Mouse (Mus musculus): ENCODE results near the gene Peg3. TPM values are rescaled to one million over a fixed set of nuclear protein-coding genes. Genes with fewer than 3 reads are reported as not detected.

The Peg3 gene
- polyA plus RNA-seq, 2 experiments from 2014 or later: not detected

DNA sequence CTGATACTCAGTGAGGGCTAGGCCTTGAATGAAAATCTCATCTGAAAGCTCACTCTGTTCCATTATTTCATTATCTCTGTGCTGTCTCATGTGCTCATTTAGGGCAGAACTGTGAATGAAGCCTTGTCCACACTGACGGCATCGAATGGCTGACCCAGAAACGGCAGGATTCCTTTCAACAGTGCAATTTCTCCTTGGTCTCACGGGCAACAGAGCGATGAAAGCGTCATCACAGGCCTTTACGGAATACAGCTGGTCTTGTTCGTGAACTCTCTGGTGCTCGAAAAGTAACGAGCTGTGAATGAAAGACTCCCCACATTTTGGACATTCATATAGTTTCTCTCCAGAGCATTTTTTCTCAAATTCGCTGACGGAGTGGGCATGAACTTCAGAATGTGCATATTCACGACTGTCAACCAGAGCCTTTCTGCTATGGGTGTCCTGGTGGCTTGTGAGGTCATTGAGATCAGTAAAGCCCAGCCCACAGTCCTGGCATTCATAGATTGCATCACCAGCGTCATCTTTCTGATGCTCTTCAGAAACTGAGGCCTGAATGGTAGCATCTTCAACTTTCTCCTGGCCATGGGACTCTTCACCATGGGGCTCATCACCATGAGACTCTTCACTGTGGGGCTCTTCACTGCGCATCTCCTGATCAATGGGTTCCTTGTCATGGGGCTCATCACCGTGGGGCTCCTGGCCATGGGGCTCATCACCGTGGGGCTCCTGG lies 21.6 kb downstream of the Peg3 start:
- ATAC-seq: no peak

DNA sequence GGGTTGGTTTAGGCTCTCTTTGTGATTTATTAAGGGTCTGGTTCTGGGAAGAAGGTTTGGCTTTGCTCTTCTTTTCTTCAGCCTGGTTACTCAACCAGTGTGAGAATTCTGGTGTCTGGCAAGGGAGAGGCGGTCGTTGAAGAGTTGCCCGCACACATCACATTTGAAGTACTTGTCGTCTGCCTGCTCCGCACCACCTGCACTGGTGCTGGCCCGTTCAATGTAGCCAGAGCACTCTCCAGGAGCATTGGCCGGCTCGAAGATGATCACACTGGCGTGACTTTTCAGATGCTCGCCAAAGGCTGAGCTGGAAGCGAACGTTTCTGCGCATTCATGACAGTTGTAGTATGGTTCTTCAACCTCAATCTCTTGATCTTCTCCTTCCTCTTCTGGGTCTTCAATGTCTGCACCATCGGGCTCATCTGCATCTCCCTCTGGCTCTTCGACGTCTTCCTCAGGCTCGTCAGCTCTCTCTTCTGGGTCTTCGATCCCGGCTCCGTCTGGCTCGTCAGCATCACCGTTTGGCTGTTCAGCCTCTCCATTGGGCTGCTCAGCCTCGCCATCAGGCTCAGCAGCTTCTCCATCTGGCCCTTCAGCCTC lies 22.7 kb downstream of the Peg3 start:
- no peak for ATAC-seq

DNA sequence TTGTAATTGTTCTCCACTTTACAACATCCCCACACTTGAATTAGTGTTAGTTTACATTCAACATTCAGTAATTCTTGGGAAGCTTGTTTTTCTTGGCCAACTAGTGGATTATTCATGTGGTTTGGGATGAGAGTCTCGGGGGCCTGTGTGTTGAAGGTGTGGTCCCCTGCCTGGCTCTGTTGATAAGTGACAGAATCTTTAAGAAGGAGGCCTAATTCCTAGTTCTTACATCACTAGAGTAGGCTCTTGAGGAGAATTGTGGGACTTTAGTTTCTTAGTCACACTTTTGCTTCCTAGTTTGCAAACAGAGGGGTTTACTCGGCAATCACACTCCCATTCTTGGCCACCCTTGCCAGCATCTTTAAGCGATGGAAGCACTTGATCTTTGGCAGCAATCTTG lies 31.0 kb downstream of the Peg3 start:
- no peak for ATAC-seq

DNA sequence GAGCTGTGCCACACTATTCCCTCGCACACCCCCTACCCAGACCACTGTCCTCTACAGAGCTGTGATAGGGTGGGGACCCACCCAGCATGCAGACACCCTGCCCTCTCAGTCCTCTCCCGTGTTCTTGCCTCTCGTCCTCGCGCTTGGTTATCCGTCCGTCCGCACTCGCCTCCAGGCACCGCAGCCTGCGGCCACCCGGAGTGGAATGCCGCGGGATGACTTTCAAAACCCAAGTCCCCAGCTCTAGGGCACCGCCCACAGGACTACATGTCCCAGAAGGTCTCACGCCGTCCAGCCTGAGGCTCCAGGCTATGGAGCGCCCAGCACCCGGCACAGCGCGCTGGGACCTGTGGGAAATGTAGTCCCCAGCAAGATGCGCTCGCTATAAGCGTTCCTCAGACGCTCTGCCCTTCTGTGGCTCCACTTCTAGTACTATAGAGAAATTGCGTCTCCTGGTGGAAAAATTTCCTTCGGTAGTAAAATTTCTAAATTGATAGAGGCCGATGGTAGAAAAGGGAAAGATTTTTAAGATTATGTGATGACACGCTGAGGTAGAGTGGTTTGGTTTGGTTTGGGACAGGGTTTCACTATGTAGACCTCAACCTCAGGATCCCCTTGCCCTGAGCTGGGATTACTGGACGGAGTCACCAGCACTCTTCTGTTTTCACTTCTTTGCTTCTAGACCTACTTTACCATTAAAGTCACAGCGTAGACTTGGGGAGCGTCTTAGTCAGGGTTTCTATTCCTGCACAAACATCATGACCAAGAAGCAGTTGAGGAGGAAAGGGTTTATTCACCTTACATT lies 33.8 kb downstream of the Peg3 start, which contains the start of gene Zim1:
TSS of gene Zim1 (minus strand) at position 210 of the 805 bp plus-strand sequence.
- no peak for ATAC-seq

DNA sequence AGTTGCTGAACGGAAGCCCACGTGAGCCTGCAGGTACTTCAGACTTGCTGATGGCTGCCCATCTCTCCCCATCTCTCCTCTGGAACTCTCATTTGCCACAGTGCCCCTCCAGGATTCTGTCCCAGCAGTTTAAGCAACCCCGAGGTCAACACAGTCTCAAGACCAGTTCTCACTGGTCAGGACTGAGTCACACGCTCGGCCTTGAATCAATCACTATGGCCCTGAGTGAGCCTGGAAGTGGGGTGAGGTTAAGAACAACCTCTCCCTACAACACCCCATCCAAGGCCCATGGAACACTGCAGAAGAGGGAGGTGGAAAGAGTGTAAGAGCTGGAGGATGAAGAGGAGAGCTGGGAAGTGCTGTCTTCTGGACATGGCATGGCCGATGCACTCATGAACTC lies 44.7 kb downstream of the Peg3 start:
- no peak for ATAC-seq

DNA sequence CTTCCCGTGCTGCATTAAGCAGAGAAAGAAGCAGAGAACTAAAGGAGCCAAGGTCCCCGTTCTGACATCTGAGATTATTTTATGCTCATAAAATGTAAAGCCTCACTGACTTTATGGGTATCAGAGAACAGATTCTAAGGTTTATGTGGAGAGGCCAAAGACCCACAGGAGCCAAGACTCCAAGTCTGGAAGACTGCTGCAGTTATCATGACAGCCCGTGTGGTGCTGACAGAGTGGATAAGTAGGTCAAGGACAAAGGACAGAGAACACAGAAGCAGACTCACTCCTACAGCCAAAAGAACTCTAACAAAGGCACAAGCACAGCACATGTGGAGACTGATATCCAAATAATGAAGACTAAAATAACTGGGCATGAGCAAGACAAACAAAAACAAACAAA lies 63.5 kb downstream of the Peg3 start:
- no peak for ATAC-seq

DNA sequence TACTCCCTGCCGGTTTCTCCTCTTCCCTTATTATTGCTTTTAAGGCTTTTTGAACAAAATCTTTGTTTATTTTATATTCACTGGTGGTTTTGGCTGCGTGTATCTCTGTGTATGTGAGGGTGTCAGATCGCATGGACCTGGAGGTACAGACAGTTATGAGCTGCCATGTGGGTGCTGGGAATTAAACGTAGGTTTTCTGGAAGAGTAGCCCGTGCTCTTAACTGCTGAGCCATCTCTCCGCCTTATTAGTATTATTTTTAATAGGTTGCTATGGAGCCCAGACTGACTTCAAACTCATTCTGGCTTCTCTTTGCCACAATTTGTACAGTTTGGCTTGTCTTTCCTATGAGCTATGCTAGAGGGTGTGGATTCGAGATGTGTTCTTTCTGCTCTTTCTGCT lies 66.8 kb downstream of the Peg3 start:
- no peak for ATAC-seq

DNA sequence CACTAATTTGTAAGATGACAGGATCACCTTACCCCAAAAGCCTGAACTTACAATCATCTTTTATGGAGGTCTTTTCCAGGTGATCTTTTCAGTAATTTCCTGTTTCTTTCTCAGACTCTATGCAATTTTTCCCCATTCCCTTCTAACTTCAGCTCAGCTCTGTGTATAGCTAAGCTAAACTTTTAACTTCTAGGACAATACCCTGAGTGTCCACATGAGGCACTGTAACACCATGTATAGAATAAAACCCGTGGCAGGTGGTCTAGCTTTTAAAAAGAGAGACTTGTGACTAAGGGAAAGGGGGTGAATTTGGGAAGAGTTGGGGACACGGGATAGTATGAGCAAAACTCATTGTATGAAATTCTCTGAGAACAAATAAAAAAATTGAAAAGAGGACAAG lies 70.6 kb downstream of the Peg3 start:
- no peak for ATAC-seq

DNA sequence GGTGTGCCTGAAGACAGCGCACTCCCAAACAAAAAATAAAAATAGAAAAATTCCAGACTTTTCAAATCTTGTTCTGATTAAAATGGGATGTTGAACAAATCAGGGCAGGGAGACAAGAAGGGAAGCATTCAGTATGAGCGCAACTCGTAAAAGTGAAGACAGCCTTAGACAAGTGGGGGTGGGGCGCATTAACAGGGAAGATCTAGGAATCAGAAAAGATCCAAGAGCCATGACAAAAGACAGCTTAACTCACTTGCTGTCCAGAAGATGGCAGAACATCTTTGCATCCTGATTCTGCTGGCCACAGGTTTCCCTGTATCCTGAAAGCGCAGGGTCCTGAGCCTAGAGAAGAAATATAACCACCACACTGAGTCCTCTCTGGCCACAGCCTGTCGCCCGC lies 71.6 kb downstream of the Peg3 start:
- no peak for ATAC-seq

Other genes with a start within 250 kb of the Peg3 start
- gene Olfr5, start 243.5 kb downstream of the Peg3 start, polyA plus RNA-seq (2017; shearing (Covaris generic)): not detected
- not detected for gene Olfr1347, start 230.7 kb downstream of the Peg3 start, polyA plus RNA-seq (2017; shearing (Covaris generic))
- gene Olfr1348, start 221.7 kb downstream of the Peg3 start, polyA plus RNA-seq (2017; shearing (Covaris generic)): not detected
- gene Olfr1349, start 207.5 kb downstream of the Peg3 start, polyA plus RNA-seq (2017; shearing (Covaris generic)): under 1 TPM in 1 of 2 experiments, not detected in 1; 0.09 TPM
- not detected for gene Olfr1350, start 165.6 kb downstream of the Peg3 start, polyA plus RNA-seq (2017; shearing (Covaris generic))
- not detected for gene Zim1, start 34.0 kb downstream of the Peg3 start, polyA plus RNA-seq (2017; shearing (Covaris generic))
- gene Usp29, start 147 bp upstream of the Peg3 start, polyA plus RNA-seq (2017; shearing (Covaris generic)): under 1 TPM in 1 of 2 experiments, not detected in 1; 0.31 TPM